Mouse (Mus musculus) spleen, adult 18-20 months (tissue): ENCODE data around the gene Card11.

Experiments used
- DNase-seq, 2 experiments: peaks; one replicate each; pipeline ENCODE4 v3.0.0; 2022; ENCODE audit warnings: mixed read lengths in 2 of 2

Card11 gene

DNA sequence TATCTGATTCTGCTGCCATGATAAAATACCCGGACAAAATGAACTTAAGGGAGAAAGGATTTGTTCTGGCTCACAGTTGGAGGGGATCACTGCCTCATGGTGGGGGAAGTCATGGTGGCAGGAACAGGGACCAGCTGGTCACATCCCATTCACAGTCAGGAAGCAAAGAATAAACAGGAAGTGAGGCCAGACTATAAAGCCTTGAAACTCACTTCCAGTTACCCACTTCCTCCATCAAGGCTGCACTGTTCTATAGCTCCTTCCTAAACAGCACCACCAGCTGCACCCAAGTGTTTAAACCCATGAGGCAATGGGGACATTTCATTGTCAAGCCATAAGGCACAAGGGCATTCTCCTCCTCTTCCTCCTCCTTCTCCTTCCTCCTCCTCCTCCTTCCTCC, 82.6 kb downstream of the Card11 start:
- no peak for DNase-seq

DNA sequence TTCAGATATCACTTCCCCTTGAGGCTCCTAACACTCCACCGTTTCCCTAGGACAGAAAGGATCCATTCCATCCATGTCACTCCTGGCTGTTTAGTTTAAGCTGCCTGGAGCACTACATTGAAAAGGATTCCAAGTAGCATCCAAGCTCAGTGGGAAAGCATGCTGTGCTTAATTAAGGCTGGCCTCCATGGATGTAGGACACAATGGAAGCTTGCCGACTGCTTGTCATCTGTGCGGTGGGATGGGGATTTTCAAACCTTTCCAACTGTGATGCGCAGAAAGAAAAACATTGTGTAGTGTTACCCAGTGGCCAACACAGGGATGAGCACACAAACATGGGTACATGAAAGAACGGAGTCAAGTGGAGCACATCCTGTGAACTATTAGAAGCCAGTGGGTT, 89.5 kb downstream of the Card11 start:
- no peak for DNase-seq

DNA sequence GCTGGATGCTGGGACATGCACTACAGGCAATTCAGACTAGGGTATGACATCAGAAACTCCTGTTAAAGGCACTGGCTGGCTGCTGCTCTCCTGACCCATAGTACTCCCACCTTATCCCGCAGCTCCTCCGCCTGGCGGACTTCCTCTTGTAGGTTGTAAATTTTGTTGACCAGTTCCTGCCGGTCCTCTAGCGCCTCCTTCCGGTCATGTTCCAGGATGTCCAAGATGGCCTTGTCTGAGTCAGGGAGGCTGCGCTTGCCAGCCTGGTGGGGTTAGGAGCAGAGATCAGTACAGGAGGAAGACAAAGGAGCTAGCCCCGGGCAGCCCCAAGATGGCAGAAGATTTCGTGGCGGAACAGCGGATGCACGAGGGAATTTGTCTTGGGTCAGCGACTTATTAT, 99.5 kb downstream of the Card11 start:
- no peak for DNase-seq

DNA sequence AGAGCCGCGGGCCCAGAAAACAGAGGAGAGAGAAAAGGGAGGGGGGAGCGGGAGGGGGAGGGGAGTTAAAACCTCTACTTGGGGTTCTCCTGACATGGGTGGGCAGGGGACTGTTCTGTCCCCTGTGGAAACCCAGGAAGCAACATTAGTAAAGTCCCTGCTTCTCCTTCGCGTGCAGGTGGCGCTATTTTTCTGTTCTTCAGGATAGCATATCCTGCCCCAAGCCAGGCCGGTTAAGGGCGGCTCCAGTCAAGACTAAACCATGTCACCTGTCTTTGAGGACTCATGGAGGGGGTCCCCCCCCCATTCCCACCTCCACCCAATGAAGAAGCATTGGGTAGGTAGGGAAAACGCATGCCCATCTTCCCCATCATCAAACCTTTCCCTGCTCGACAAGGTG, 109.3 kb downstream of the Card11 start:
- no peak for DNase-seq

DNA sequence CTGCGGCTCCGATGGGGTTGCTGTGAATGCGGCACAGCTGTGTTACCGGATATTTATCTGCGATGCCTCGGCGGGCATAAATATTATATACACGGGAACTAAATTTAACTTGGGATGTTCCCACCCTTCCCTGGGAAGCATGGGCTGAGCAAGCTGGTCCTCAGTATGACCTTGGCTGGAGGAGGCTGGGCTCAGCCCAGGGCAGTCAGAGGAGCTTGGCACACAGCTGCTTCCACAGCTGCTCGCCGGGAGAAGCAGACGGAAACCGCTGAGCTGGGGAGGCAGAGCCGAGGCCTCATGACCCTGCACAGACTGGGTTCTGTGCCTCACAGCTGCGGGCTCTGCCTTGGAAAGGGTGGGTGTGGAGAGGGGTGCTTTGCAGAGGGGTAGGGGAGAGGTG, 110.3 kb downstream of the Card11 start:
- DNase-seq: no peak

DNA sequence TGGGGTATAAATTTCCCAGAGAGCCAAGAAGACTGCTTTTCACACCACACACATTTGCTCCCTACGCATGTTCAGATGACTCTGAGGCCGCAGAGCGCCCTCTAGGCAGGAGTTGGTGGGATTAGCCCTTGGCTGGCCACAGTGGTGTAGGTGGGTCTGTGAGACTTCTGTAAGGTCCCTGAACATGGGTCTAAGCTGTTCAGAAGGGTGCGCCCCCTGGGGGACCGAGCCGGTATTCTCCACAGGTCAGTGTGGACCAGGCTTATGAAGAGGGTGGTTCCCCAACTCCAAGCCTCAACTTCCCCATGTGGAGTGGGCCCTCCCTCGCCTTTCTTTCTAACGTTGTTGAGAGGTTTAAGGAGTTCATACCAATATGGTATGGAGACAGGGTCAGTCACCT, 110.8 kb downstream of the Card11 start:
- peak; percentile 44 to 69 for DNase-seq

DNA sequence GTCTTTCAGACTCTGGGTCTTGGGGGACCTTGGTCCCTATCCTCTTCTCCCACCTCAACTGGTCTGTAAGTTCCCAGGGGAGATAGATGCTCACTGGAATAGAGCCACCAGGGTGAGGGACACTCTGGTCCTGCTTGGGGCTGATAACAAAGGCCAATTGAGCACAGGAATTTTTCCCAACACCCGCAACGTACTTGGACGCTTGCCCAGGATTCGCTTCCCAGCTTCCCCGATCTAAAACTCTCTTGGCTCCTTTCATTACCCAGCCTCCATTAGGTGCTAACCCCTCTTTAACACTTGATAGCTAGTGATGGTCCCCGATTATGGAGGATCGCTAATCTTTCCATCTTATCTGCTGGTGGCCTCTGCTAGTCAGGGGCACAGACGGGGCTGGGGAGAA, 112.5 kb downstream of the Card11 start:
- no peak for DNase-seq

DNA sequence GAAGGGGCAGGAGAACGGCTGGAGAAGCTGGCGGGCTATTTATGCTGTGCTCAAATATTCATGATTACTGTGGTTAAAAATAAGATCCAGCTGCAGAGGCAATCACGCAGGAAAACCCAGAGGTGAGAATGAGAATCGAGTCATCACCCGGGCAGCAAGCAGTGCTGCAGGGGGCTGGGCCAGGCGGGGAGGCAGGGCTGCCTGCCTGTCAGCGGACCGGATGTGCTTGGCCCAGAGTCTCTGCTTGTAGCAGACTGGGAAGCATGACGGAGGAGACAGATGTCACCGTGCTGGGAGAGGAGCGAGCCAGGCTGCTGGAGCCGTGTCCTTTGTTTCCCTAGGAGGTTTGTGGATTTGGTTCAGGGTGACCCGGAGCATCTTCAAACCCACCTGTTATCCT, 115.4 kb downstream of the Card11 start:
- no peak for DNase-seq

DNA sequence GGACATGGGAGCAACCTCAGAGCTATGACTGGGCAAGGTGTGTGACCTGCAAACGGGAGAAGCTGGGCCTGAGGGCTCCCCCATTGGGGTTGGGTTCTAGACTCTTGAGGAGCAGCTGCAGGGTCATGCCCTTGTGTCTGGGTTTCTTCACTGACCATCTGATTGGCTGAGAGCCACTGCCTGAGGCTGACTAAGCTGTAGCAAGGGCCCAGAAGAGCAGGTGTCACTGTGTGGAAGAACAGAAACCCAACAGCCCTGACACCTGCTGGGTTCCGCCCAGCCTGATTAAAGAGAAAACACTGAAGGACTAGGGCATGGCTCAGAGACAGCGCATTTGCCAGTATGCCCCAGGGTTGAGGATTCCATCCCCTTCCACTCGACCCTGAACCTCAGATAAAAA, 118.0 kb downstream of the Card11 start:
- no peak for DNase-seq

DNA sequence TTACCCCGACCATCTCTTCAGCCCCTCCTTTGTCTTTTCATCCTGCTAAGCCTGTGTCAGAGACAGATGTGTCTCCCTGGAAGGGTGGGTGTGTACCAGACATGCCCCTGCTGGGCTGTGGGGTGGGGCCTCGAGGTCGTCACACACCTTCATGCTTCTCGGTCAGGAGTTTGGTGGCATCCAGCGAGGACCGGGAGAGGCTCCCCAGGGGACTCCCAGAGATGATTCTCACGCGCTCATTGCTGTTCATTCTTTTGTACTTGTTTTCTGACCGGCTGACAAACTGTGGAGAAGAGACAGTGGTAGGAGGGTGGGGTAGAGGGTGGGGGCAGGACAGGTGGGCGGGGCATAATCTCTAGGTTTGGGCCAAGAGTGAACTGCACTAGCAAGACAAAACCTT, 120.2 kb downstream of the Card11 start:
- no peak for DNase-seq

DNA sequence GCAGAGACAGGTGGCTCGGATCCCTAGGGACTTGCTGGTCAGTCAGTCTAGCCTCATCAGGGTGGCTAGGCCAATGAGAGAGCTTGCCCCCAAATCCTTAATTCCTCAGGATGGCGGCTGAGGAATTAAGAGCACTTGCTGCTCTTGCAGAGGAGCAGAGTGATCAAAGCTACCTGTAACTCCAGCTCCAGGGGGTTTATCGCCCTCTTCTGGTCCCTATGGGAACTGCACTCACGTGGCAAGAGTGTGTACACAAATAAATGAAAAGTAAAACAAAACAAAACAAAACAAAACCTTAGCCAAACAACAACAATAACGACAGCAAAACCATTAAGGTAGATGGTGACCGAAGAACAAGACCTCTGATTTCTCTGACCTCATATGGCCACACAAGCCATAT, 121.7 kb downstream of the Card11 start:
- DNase-seq: no peak

DNA sequence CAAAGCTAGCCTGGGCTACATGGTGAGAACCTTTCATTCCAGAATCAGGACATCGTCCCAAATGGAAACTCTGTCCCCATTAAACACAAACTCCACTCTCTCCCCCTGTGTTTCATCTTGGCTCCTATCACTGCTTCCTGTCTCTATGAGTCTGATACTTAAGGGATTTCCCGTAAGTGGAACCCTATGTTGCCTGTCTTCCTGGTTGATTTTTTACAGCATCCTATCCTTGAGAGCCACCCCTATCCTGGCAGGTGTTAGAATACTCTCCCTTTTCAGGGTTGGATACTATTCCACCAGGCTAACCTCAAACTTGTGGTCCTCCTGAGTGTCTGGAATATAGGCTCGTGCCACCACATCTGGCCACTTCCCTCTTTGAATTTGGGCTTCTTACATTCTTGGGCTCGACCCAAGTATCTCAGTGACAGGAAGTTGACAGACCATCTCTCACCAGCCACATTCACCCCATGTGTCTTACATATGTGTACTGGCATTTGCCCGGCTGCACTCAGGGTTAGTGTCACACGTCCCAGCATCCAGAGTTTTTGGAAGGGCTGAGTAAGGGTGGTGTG, 126.6 kb downstream of the Card11 start:
- DNase-seq: no peak

DNA sequence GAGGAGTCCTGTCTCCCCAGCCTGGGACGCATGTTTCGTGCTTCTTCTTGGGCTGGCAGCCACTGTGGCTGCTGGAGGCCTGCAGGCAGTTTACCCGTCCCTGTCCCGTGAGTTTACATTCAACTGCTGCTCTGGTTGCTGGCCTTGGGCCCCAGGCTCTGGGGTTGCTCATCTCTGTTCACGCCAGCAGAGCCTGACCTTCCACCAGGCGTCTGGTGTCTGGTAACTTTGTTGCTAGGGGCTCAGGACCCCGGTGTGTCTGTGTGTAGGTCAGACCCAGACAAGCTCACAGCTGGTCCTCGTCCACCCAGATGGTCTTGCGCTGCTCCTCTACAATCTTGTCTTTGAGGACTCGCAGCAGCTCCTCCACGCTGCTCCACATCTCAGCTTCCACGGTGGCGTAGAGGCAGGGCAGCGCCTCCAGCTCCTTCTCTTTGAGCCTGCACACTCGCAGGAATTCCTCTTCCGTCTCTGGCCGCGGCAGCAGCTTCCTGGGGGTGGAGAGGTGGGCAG, 127.3 kb downstream of the Card11 start:
- DNase-seq: no peak

DNA sequence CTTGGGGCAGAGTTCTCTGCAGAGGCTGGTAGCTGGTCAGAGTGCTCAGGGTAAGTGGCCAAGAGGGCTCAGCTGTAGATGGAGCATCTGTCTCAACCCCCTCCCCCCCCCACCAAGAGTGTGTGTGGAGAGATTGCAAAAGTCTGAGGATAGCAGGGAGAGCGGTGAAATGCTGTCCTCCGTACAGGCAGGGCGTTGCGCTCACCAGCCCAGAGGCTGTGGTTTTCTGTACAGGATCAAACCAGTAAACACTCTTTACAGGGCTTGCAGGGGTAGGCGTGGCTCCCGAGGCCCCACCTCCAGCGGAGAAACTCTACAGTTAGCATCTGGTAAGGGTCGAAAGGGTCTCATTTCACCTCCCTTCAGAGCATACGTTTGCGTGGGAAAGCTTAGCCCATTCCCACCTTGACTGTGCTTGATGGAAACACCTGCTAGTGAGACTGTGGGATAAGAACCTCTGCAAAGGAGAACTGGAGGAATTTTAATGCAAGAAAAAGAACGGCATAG, 127.8 kb downstream of the Card11 start:
- DNase-seq: peak in 1 of 2 experiments; percentile 39

DNA sequence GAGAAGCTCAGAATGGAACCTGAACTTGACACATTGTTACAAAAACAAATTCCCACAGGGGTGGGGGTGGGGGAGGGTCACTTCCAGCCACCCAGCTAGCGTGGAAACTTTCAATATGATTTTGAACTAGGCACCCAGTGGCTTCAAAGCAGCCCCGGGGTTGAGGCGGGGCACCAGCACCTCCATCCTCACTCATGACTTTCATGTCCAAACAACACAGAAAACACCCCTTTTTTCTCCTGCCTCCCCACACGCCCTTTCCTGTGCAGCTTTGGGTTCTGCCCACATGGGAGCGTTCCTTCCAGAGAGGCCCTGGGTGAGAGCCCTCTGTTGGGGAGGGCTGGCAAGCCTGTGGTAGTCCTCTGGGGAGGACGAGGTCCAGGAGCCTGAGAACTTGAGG, 129.1 kb downstream of the Card11 start:
- DNase-seq: no peak

DNA sequence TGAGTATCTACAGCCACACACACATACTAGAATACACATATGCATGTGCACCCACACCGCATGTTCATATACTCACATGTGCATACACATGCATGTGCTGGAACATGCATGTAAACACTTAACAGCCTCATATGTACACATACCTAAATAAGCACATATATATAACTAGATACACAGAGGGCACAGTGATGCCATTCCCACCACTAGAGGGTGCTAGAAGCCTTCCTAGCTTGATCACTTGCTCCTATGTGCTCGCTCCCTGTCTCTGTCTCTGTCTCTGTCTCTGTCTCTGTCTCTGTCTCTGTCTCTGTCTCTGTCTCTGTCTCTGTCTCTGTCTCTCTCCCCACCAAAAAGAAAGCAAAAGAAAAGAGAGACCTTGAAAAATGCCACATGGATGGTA, 131.3 kb downstream of the Card11 start:
- DNase-seq: peak in 1 of 2 experiments; percentile 61

DNA sequence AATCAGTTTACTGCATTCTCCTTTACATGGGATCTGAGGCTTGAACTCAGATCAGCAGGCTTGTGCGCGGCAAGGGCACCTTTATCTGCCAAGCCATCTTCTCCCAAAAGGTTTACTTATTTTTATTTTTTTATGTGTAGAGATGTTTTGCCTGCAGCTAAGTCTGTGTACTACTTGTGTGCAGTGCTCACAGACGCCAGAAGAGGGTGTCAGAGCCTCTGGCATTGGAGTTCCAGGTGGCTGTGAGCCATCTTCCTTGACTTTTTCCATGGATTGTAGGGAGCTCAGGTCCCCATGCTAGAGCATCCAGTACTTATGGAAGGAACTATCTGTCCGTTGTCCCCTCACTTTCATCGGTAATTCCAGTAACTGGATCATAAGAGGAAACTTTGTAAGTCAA, 140.7 kb downstream of the Card11 start:
- no peak for DNase-seq

DNA sequence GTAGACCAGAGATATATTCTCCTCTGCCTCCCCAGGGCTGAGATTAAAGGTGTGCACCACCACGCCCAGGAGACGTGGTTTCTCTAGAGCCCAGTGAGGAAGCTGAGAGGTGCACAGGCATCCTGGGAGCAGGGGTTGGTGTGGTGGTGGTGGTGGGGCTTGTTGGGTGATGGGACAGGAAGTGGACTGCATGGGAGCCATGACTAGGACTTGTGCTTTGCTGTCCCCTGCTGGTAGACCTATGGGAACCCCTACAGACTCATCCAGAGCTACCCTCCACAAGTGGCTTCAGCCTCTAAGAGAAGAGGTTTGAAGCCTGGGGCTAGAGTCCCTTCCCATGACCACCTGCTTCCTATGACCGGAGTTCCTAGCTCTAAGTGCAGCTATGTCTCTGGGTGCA, 142.0 kb downstream of the Card11 start:
- no peak for DNase-seq

DNA sequence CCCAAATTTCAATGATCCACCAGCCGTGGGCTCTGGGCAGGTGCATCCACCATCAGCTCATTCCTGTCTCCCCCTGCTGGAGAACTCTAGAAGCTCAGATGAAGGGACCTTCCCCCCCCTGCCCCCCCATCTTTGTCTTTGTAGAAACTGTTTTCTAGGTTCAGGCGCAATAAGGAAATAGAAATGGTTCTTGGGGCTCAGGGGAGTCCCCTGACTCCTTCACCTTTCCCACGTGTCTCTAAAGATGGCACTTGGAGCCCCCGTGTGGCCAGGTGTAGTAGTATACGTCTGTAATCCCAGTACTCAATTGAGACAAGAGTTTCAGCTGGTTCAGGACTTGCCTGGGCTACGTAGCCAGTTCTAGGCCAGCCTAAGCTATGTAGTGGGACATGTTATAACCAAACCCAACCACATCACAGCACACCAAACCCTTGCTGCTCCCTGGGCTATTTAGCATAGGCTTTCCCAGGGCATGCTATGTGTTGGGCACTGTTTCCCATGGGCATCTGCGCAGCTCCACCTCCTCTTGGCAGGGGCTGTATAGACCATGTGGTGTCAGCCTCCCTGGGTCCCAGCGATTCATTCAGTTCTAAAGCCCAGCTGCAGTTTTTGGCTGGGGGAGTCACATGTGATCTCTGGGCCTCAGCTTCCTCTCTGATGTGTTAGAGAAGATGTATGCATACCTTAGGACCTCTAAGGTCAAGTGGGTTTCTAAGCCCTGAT, 142.8 kb downstream of the Card11 start:
- DNase-seq: no peak

DNA sequence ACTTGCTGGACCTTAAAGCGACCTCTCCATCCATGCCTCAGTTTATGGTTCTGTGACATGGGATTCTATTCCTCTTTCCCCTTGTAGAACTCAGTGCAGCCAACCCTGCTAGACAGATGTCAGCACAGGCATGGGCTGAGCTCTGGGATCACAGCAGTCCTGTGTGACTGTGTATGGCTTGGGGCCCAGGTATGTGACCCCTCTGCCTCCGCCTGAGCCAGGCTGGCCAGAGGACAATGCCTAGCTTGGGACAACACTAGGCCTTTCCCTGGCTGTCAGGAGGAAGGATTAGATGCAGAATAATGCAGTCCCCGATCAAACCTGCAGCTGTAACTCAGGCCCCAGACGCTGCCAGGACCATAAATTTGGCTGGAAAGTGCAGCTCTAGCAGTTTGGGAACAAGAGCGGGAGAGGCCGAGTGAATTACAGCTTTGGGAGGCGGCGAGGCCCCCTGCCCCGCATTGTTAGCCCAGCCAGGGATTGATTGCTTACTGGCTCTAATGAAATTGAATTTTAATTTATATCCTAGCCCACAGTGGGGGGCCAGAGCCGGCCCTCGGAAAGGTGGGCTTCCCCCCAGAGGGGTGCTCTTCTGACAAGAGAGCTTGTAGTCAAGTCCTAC, 144.4 kb downstream of the Card11 start:
- DNase-seq: no peak

DNA sequence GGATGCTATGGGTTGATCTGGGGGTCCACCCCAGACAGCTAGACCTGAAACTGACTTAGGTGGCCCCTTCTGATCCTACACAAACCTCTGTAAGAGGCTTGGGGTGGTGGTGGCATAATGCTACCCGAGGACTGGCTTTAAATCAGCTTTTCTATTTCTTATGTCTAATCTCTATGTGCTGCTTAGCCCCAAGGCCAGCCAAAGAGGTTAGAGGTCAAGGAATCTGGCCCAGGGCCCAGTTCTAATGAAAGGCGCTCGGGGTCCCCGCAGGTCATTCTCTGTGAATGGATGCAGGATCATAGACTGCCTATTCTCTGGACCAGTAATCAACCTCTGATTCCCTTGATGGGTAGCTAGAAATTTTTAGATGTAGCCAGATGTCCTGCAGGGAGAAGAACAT, 145.7 kb downstream of the Card11 start:
- DNase-seq: no peak

DNA sequence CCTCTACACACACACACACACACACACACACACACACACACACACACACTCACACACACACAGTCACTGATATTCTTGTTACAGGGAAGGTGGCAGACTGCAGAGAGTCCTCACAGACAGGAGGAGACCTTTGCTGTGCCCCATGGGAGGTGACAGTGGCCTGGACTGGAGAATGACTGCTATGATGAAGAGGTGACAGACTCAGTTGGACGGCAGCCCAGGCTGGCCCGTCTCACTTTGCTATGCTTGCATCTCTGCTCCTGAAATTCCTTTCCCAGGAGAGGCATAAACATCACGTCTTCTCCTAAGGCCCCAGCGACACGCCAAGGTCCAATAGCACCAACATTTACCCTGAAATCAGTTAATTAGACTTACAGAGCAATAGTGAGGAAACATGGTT, 146.7 kb downstream of the Card11 start:
- DNase-seq: no peak

DNA sequence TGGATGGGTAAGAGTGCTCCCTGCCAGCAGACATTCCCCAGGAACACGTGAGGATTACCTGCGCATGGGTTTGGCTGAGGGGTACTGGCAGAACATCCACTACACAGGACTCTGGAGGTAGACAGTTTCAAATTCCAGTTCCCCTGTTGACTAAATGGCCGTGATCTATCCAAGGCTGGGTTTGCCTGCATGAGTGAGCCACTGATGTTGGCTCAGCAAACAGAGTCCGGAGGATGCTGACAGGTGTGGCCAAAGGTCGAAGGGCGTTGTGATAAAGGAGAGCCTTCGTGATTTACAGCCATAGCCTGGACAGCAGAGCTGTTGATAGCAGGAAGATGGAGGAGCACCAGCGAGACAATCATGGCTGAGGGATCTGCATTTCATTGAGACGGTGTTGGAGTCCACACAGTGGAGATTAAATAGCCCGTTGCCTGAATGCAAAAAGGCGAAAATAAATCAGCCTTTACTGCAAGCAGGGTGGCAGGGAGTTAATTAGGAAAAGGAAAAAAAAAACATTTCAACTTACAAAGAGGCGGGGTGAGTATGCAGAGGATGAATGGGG, 147.9 kb downstream of the Card11 start:
- DNase-seq: no peak

DNA sequence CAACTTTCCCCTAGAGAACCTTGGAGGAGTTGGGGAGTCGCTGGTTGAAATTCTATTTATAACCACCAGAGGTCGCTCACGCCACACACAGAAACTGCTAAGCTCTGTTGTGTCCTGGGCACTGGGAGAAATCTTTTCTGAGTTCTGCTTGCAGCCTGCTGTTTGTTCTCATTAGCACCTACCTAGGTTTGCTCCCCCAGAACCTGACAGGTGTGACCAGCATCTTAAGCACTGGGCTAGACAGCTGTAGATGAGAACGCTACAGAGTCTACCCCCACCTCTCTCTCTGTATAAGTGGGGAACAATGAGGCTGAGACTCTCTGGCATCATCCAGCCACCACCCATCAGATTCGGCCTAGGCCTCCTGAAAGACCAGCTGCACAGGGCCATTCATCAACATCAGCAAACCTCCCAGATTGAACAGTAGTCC, 153.1 kb downstream of the Card11 start:
- DNase-seq: peak; percentile 18 to 31
